Mouse (Mus musculus): ENCODE data around the gene Taf12. TPM values are rescaled to one million over a fixed set of nuclear protein-coding genes. Genes with fewer than 3 reads are reported as not detected.
"Not testable (repeated sequence)": the region's sequence is repeated elsewhere in the genome, so short reads cannot be mapped to it uniquely, and the experiment has no call there.

Gene Taf12
- polyA plus RNA-seq, 1 experiment from 2014 or later, result 71.0 TPM

DNA sequence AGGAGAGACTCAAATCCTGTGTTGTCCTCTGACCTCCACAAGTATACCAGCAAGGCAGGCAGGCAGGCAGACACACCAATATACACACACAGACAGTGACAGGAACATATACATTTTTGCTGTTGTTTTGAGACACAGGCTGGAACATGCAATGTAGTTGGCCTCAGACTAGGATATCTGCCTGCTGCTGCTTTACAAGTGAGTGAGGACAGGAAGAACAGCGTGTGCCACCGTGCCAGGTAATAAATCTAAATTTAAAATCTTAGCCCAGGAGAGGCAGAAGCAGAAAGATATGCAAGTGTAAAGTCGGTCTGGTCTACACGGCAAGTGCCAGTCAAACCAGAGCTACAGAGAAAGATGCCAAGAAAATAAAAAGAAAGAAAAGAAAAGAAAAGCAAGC is 14.9 kb upstream of the Taf12 start:
- H3K4me3 ChIP-seq, result no peak overlapping the region
- 96% methylated on average over 4 of the region's 4 CpGs for WGBS

DNA sequence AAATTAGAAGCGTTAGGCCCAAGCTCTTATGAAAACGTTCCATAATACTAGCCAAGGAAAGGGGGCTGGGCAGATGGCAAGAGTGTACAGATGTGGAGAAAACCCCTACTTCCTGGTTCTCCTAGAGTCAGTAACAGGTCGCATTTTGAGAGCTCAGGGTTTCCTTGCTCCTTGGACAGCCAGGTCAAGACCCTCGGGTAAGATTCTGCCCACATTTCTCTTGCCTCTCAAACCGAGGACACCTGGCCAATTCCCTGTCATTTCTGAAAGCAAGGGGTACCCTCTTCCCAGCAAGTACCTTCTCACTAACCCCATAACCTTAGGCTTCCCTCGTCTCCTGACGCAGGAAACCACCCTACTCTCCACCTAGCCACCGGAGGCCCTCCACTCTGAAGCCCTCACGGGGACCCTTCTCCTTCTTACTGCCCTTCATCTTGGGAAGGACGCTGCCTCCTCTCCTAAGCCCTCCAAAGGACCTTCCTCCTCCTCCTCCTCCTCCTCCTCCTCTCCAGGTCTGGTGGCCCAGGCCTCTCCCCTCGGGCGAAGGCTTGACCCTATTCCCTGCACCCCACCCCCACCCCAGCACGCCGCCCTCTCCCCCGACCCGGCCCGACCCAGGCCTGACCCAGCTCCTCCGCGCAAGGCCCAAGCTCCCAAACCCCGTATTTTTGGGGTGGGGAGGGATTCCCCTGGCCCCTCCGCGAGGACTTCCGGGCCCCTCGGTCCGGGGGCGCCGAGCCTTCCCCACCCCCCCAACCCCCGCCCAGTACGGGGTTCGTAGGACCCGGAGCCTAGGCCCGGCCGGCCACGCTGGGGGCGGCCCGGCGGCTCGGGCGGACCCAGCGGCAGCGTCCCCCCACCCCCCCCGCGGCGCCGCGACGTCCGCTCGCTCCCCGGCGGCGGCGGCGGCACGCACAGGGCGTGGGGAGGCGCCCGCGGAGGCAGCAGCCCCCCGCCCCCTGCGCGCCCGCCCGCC is 13.5 kb upstream of the Taf12 start:
- Histone ChIP-seq H3K27me3 (ENCODE audit: poor library complexity, severe bottlenecking) (no peaks in the 10 kb centered on the region), H3K27ac (peak overlapping the region; percentile 99), H3K4me1 (peaks cover 27% of the 10 kb centered on the region), H3K9me3 (no peaks in the 10 kb centered on the region), H3K4me3 (peak overlapping the region; percentile 92), H3K36me3 (replicated peaks) (peaks cover 16% of the 10 kb centered on the region)
- WGBS, result 4% methylated on average over 35 of the region's 64 CpGs
- DNase-seq (ENCODE audit: extremely low spot score, low spot score), result peak; percentile 61

More for the DNA sequence above, 14.9 kb upstream of the Taf12 start:
- peaks cover 16% of the 10 kb centered on the region for H3K36me3 ChIP-seq (replicated peaks)
- peaks cover 30% of the 10 kb centered on the region for H3K4me1 ChIP-seq
- H3K27ac ChIP-seq, result no peak overlapping the region
- H3K9me3 ChIP-seq, result no peaks in the 10 kb centered on the region
- no peak for DNase-seq (ENCODE audit: extremely low spot score, low spot score)
- H3K27me3 ChIP-seq (ENCODE audit: poor library complexity, severe bottlenecking), result no peaks in the 10 kb centered on the region

DNA sequence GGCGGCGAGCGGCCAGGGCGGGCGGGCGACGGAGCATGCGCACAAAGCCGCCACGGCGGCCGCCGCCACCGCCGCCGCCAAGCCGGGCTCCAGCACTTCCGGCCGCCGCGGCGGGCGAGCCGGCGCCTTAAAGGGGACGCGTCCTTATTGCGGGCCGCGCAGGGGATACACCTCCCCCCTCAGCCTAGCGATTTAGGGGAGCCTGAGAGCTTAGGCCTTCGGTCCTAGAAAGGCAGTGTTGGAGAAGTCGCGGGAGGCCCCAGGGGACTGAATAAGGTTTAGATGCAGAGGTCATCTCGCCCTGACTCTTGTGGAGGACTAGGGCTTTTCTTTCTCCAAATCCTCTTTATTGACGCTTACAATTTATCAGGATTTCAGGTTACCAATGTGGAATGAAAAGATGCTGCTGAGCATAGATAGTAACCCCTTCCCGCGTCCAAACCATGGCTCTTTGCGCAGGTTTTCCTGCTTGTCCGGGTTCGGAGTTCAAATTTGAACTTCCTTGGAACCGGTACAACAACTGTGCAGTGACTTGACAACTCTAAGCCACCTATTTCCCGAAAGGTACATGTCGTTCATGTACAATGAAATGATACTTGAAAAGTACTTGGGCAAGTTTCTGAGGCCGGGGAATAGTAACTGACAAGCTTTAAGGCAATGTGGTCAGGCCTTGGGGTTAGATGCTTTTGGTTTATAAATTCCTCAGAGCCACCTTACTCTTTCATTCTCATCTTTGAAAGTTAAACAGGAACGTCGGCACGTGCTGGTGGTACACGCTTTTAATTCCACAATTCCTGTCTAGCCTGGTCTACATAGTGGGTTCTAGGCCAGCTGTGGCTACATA is 12.4 kb upstream of the Taf12 start, which contains the start of gene Gmeb1:
Gene Gmeb1, minus strand, starts transcription at position 89 of the 844 bp plus-strand sequence.
- Histone ChIP-seq H3K4me1 (peaks cover 27% of the 10 kb centered on the region), H3K36me3 (replicated peaks) (peaks cover 12% of the 10 kb centered on the region), H3K27me3 (ENCODE audit: poor library complexity, severe bottlenecking) (no peaks in the 10 kb centered on the region), H3K9me3 (no peaks in the 10 kb centered on the region), H3K27ac (peak within 1 kb of the TSS; percentile 99), H3K4me3 (peak within 1 kb of the TSS; percentile 92)
- WGBS, result 18% methylated on average over 41 of the region's 49 CpGs
- peak; percentile 75 for DNase-seq (ENCODE audit: extremely low spot score, low spot score)

DNA sequence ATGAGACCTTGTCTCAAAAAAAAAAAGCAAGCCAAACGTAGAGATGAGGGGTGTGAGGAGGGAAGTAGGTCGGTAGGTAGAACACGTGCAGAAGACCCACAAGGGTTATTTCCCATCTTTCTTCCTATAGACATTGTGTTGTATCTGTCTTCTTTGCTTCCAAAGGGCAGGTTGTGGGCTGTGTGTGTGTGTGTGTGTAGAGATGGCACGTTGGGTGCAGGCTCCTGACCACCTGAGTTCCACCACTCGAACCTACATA is 11.9 kb upstream of the Taf12 start:
- no peaks in the 10 kb centered on the region for H3K9me3 ChIP-seq
- H3K4me3 ChIP-seq, result peak overlapping the region; percentile 92; the same call in 1 of the 2 replicates
- H3K36me3 ChIP-seq (replicated peaks), result peaks cover 12% of the 10 kb centered on the region
- H3K27ac ChIP-seq, result peak overlapping the region; percentile 99; the same call in 1 of the 2 replicates
- no peaks in the 10 kb centered on the region for H3K27me3 ChIP-seq (ENCODE audit: poor library complexity, severe bottlenecking)
- H3K4me1 ChIP-seq, result peaks cover 27% of the 10 kb centered on the region
- DNase-seq (ENCODE audit: extremely low spot score, low spot score), result no peak
- 79% methylated on average over 5 of the region's 5 CpGs for WGBS

DNA sequence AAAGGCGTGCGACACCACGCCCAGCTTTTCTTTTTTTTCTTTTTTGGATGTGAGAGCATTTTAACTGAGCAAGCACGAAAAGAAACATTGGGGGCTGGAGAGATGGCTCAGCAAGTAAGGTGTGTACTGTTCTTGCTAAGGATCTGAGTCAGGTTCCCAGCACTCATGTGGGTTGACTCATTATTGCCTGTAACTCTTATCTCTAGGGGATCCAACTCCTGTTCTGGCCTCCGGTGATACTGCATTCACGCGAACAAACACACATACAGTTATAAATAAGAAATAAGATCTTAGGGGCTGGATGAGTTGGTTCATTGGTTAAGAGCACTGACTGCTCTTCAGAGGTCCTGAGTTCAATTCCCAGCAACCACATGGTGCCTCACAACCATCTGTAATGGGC is 10.9 kb upstream of the Taf12 start:
- WGBS, result 92% methylated on average over 7 of the region's 7 CpGs
- H3K27me3 ChIP-seq (ENCODE audit: poor library complexity, severe bottlenecking), result no peaks in the 10 kb centered on the region
- H3K4me1 ChIP-seq, result peaks cover 27% of the 10 kb centered on the region
- no peak for DNase-seq (ENCODE audit: extremely low spot score, low spot score)
- peaks cover 3% of the 10 kb centered on the region for H3K36me3 ChIP-seq (replicated peaks)
- H3K4me3 ChIP-seq, result no peak overlapping the region
- no peaks in the 10 kb centered on the region for H3K9me3 ChIP-seq
- no peak overlapping the region for H3K27ac ChIP-seq

DNA sequence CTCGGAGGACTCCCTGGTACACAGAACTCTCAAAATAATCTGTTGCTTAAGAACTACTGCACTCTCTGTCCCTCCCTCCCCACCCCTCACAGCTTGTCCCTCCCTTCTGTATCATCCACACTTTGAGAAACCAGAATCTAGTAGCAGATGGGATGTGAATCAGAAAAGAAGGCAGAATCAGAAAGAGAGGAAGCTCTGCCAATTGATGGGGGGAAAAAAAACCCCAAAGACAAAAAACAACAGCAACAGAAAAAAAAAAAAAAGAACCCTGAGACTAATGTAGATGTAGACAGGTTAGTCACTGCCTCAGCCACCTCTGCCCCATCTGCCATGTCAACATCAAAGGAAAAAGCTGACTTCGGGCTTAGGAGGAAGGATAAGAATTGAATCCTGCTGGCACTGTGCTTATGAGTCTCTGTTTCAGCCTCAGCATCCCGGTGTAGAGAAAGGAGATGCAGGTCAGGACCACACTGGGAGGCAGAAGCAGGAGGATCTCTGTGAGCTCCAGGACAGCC is 7.3 kb upstream of the Taf12 start:
- 85% methylated on average over 3 of the region's 3 CpGs for WGBS
- no peaks in the 10 kb centered on the region for H3K36me3 ChIP-seq (replicated peaks)
- no peak overlapping the region for H3K4me3 ChIP-seq
- no peaks in the 10 kb centered on the region for H3K9me3 ChIP-seq
- DNase-seq (ENCODE audit: extremely low spot score, low spot score), result no peak
- peaks cover 14% of the 10 kb centered on the region for H3K4me1 ChIP-seq
- H3K27me3 ChIP-seq (ENCODE audit: poor library complexity, severe bottlenecking), result no peaks in the 10 kb centered on the region
- no peak overlapping the region for H3K27ac ChIP-seq

DNA sequence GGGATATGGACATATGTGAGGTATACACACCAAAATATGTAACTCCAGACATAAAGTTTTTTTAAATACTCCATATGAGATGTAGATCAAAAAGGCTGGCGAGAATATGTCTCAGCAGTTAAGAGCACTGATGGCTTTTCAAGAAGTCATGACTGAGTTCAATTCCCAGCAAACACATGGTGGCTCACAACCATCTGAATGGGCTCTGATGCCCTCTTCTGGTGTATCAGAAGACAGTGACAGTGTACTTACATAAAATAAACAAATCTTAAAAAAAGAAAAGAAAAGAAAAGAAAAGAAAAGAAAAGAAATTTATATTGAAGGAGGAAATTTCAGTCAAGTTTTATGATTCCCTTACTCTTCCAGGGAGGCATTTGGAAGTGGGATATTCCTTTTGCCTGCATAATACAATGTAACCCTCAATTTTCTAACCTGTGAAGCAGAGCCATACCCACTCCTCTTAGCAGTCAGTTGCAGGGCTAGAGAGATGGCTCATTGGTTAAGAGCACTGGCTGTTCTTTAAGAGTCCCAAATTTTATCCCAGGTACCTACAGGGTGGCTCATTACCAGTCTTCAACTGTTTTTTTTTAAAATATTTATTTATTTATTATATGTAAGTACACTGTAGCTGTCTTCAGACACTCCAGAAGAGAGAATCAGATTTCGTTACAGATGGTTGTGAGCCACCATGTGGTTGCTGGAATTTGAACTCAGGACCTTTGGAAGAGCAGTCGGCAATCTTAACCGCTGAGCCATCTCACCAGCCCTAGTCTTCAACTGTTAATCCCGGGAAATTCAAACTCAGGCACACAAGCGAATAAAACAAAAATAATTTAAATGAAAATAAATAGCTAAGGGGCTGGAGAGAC is 5.1 kb upstream of the Taf12 start:
- WGBS, result 17% methylated on average over 6 of the region's 6 CpGs
- Histone ChIP-seq H3K9me3 (no peaks in the 10 kb centered on the region), H3K27me3 (ENCODE audit: poor library complexity, severe bottlenecking) (no peaks in the 10 kb centered on the region), H3K4me3 (no peak overlapping the region), H3K27ac (no peak overlapping the region), H3K36me3 (replicated peaks) (no peaks in the 10 kb centered on the region), H3K4me1 (peaks cover 21% of the 10 kb centered on the region)
- no peak for DNase-seq (ENCODE audit: extremely low spot score, low spot score)

DNA sequence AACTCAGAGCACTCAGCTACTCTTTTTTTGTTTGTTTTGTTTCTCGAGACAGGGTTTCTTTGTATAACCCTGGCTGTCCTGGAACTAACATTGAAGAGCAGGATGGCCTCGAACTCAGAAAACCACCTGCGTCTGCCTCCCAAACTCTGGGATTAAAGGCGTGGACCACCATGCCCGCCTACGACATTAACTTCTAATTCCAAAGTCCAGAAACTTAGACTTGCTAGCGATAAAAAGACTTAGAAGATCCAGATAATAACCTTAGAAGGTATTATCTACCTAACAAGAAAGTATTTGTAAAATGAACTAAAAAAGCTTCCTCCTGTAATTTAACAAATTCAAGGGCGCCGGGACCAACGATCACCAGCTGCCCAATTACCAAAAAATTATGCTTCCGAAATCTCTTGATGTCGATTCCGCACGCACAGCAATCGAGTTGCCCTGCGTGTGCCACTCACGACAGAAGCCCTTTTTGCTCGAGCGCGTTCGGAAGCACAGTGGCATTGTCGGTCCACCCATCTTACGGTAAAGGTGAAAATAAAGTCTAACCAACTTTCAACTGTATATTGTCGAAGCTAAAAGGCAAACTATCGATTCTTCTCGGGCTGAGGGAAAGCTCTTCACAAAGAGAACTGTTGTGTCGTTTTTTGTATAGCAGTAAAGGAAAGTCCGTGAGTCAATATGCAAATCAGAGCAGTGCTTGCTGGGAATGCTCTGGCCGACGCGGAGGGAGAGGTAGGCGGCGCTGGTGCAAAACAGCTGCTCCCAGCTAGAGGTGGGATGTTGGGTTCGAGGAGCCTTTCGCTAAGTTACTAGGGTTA is 4.2 kb upstream of the Taf12 start:
- under 1% methylated on average over 35 of the region's 35 CpGs for WGBS
- peak; percentile 92 for DNase-seq (ENCODE audit: extremely low spot score, low spot score)
- Histone ChIP-seq H3K27me3 (ENCODE audit: poor library complexity, severe bottlenecking) (no peaks in the 10 kb centered on the region), H3K4me1 (peaks cover 22% of the 10 kb centered on the region), H3K27ac (peak overlapping the region; percentile 94), H3K9me3 (no peaks in the 10 kb centered on the region), H3K4me3 (peak overlapping the region; percentile 34), H3K36me3 (replicated peaks) (no peaks in the 10 kb centered on the region)

DNA sequence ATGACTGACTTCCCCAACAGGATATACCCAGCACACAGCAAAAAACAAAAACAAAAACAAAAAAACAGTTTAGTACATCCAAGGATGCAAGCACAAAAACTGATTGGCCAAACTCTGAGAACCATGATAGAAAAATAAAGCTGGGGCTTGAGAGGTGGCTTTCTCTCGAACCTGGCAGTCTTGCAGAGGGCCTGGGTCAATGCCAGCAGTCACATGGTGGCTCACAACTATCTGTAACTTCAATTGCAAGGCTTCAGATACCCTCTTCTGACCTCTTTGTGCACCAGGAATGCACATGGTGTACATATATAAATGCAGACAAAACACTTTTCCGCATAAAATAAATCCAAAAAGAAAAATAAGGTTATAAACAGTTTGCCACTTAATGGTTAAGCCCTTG is 1.0 kb upstream of the Taf12 start:
- peaks cover 35% of the 10 kb centered on the region for H3K4me1 ChIP-seq
- peaks cover 4% of the 10 kb centered on the region; the same call in 1 of the 2 replicates for H3K36me3 ChIP-seq (replicated peaks)
- DNase-seq (ENCODE audit: extremely low spot score, low spot score), result no peak
- peak overlapping the region; percentile 94 for H3K27ac ChIP-seq
- H3K9me3 ChIP-seq, result no peaks in the 10 kb centered on the region
- WGBS, result 82% methylated on average over 2 of the region's 2 CpGs
- H3K27me3 ChIP-seq (ENCODE audit: poor library complexity, severe bottlenecking), result no peaks in the 10 kb centered on the region
- peak overlapping the region; percentile 81 for H3K4me3 ChIP-seq

DNA sequence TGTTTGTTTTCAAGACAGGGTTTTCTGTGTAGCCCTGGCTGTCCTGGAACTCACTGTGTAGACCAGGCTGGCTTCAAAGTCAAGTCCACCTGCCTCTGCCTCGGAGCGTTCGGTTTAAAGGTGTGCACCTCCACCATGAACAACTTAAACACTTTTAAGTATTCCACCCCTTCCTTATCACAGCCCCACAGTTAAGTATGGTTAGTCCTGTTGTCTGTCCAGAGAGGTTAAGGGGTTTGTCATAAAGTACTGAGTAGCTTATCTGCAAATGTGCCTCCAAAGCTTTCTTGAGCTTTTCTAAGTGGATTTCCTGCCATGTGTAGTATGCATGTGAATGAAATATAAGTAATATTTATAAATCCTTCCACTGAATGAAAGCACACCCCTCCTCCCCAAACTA is 1.8 kb downstream of the Taf12 start:
- H3K27me3 ChIP-seq (ENCODE audit: poor library complexity, severe bottlenecking), result no peaks in the 10 kb centered on the region
- 92% methylated on average over 3 of the region's 3 CpGs for WGBS
- DNase-seq (ENCODE audit: extremely low spot score, low spot score), result no peak
- H3K36me3 ChIP-seq (replicated peaks), result peaks cover 12% of the 10 kb centered on the region
- peak overlapping the region; percentile 81; the same call in 1 of the 2 replicates for H3K4me3 ChIP-seq
- no peaks in the 10 kb centered on the region for H3K9me3 ChIP-seq
- peaks cover 28% of the 10 kb centered on the region for H3K4me1 ChIP-seq
- no peak overlapping the region for H3K27ac ChIP-seq

DNA sequence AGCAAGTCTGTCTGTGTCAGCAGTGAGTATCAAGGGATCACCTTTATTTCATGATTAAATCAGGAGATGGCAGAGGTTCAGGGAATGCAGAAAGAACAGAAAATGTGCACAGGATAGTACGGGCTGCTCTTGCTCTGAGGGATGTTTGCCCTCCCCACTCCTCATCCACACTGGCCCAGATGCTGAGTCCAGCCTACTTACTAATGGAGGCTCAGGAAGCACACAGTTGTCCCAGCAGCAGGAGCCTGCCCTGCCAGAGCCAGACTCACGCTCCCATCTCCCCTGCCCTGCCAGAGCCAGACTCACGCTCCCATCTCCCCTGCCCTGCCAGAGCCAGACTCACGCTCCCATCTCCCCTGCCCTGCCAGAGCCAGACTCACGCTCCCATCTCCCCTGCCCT is 14.7 kb downstream of the Taf12 start:
- 85% methylated on average over 4 of the region's 5 CpGs for WGBS
- H3K4me3 ChIP-seq; H3K27me3 ChIP-seq (ENCODE audit: poor library complexity, severe bottlenecking); H3K9me3 ChIP-seq; H3K4me1 ChIP-seq; H3K27ac ChIP-seq; DNase-seq (ENCODE audit: extremely low spot score, low spot score): not testable (repeated sequence)
- peaks cover 82% of the 10 kb centered on the region for H3K36me3 ChIP-seq (replicated peaks)
